Mouse (Mus musculus) olfactory bulb, adult 2 months (tissue): ENCODE measurements around the gene Plk5. TPM values are rescaled to one million over a fixed set of nuclear protein-coding genes. Genes with fewer than 3 reads are reported as not detected.
"Not testable (repeated sequence)": the region's sequence is repeated elsewhere in the genome, so short reads cannot be mapped to it uniquely, and the experiment has no call there.

Experiments used
- H3K27ac ChIP-seq: fragments of 200-500 bp; 2 replicates; pipeline ENCODE4 v1.5.1; 2012; ENCODE audit warnings: low read depth, low read length; ENCODE audit not compliant: insufficient read depth
- H3K4me1 ChIP-seq: fragments of 200-500 bp; 2 replicates; pipeline ENCODE4 v1.6.1; 2012; ENCODE audit warnings: low read length; ENCODE audit not compliant: control insufficient read depth, insufficient read depth
- H3K4me3 ChIP-seq: fragments of 200-500 bp; 2 replicates; pipeline ENCODE4 v1.5.1; 2012; ENCODE audit warnings: mild to moderate bottlenecking, low read depth, low read length, moderate library complexity; ENCODE audit not compliant: insufficient read depth
- CTCF ChIP-seq: fragments of 200-500 bp; IDR thresholded peaks from 2 replicates; pipeline ENCODE4 v1.5.1; 2012; ENCODE audit warnings: low read depth, mild to moderate bottlenecking, low read length, moderate library complexity; ENCODE audit not compliant: insufficient read depth
- POLR2A ChIP-seq: fragments of 200-500 bp; IDR thresholded peaks from 2 replicates; pipeline ENCODE4 v1.6.1; 2012; ENCODE audit warnings: mild to moderate bottlenecking, low read depth, low read length, moderate library complexity; ENCODE audit not compliant: insufficient read depth
- WGBS: fragments of 180-500 bp; shearing (Covaris S2); methylation state at CpG from one replicate; pipeline ENCODE4 v1.1.7; 2018; 5-methylcytosine and 5-hydroxymethylcytosine counted together
- polyA plus RNA-seq: library from polyadenylated mRNA; stranded (reverse); fragments of >200 nt; gene quantifications from 2 replicates; pipeline ENCODE4 v1.2.4, GENCODE M21; 2012; ENCODE audit warnings: low replicate concordance; ENCODE audit not compliant: missing spikeins, insufficient read depth, insufficient read length

Gene Plk5
- polyA plus RNA-seq, 1 experiment = not detected

DNA sequence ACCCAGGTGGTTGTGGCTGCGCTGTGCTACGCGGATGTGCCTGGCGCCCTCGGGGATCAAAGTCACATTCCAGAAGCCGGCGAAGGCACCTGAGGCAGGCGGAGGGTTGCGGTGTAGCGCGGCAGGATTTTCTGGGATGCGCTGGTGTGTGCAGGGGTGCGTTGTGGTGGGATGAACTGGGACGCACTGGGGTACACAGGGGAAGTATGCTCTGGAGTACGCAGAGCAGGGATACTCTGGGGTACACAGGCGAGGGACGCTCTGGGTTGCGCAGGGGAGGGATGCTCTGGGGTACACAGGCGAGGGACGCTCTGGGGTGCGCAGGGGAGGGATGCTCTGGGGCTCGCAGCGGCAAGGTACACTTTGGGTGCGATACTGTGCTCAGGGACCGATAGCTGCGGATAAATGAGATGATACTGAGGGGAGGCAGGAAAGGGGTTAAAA, 13.9 kb upstream of the Plk5 start:
- peak overlapping the region; percentile 22 for H3K4me3 ChIP-seq
- WGBS = 4% methylated on average over 26 of the region's 26 CpGs
- no peak for TF ChIP-seq POLR2A
- TF ChIP-seq CTCF = no peak
- peaks cover 35% of the 10 kb centered on the region for H3K4me1 ChIP-seq
- no peak overlapping the region for H3K27ac ChIP-seq

GRCm38 (mm10) chr10:80342749-80343424, 13.4 kb upstream of the Plk5 start:
- Histone ChIP-seq H3K27ac (no peak overlapping the region), H3K4me1 (peaks cover 40% of the 10 kb centered on the region), H3K4me3 (peak overlapping the region; percentile 22)
- TF ChIP-seq CTCF (no peak), POLR2A (no peak)
- 2% methylated on average over 29 of the region's 33 CpGs for WGBS

DNA sequence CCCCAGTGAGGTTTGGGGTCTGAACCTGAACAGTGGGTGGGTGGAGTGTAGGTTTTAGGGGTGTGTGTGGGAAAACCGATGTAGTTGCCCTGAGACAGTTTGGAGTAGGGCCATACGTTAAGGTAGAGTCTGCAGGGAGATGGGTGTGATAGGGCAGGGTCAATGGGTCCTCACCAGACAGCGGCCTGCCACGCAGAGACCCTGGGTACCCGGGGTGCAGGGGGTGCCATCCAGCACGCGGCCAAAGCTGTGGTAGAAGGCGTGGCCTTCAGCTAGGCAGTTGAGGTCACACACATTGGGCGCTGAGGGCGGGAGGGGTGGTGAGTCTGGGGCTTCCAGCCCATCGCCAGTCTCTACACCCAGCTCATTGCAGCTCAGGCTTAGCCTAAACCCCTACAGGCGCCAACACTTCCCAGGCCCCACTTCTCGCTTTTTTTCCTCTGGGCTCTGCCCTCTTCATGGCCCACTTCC, 12.8 kb upstream of the Plk5 start:
- WGBS = 38% methylated on average over 13 of the region's 13 CpGs
- H3K4me3 ChIP-seq = no peak overlapping the region; the same call in 1 of the 2 replicates
- H3K4me1 ChIP-seq = peaks cover 46% of the 10 kb centered on the region
- no peak overlapping the region for H3K27ac ChIP-seq
- TF ChIP-seq CTCF (no peak), POLR2A (no peak)

DNA sequence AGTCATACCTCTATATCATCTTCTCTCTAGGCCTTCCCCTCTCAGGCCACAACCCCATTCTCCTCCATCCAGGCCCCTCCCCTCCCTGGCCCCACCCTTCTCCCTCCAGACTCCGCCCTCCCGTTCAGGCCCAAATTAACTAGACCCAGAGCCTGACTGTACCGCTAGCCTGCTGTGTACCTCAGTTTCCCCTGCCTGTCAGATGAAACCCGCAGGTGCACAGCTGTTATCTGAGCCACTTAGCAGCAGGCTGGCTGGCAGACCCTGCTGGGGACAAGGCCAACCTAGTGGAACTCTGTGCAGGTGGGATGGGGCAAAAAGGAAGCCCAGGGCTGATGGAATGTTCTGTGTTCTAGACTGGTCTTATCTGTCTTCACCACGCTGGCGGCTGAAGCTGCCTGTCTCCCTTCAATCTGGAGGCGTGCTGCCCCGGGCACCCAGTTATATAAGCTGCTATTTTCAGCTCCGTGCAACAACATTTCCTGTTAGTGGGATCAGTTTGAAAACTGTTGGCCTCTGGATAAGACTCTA, 12.1 kb upstream of the Plk5 start:
- TF ChIP-seq POLR2A (no peak), CTCF (no peak)
- H3K4me1 ChIP-seq = peaks cover 50% of the 10 kb centered on the region
- no peak overlapping the region for H3K4me3 ChIP-seq
- no peak overlapping the region for H3K27ac ChIP-seq
- WGBS = 42% methylated on average over 9 of the region's 9 CpGs

DNA sequence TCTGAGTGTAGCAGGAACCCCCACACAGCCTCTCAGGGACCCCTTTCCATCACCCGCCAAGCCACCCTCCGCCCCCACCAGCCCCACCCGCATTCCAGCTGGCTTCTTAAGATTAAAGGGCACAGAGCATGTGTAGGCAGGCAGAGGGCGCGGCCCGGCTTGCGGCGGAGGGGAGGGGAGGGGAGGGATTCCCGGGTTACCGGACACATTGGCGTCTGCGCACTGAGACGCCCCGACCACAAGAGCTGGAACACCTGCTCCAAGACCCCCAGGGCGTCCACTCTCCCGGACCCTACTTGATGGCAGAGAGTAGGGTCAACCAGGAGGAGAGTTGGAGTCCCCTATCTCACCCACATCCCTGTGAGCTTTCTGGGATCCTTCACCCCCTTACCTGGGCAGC, 11.1 kb upstream of the Plk5 start:
- TF ChIP-seq POLR2A = no peak
- no peak for TF ChIP-seq CTCF
- WGBS = 6% methylated on average over 16 of the region's 16 CpGs
- Histone ChIP-seq H3K4me3 (no peak overlapping the region), H3K4me1 (peaks cover 49% of the 10 kb centered on the region), H3K27ac (no peak overlapping the region)

DNA sequence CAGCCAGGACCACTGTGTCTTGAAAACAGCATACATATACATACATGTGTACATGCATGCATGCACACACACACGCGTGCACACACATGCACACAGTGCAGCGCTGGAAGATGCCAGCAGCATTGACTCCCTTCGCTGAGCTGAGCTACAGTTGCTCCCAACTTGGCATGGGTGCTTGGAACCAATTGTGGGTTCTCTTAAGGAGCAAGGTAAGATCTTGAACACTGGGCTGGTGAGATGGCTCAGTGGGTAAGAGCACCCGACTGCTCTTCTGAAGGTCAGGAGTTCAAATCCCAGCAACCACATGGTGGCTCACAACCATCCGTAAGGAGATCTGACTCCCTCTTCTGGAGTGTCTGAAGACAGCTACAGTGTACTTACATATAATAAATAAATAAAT, 10.3 kb upstream of the Plk5 start:
- not testable (repeated sequence) for H3K4me3 ChIP-seq, H3K27ac ChIP-seq
- WGBS = 89% methylated on average over 6 of the region's 6 CpGs
- H3K4me1 ChIP-seq = peaks cover 48% of the 10 kb centered on the region

DNA sequence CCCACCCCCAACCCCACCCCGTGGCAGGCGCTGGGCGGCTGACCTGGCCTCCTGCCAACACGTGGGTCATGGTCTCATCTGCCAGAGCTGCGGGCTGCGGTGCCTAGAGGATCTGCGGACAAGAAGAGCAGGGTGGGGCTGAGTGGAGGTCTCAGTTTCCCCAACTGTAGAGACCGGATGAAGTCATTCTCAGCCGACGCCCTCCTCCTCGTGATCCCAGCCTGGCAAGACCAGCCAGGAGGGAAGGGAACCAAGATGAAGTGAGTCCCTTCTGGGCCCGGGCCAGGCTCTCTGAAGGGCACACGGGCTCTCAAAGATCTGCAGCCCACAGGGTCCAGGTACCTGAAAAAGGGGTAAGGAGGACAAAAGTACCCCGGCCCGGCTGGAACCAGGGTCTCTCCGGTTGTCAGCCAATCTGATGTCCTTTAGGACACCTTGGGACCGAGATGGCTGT, 8.7 kb upstream of the Plk5 start:
- WGBS = 10% methylated on average over 17 of the region's 17 CpGs

GRCm38 (mm10) chr10:80348244-80348781, 7.9 kb upstream of the Plk5 start, which contains the start of gene Adamtsl5:
Adamtsl5 (minus strand) TSS chr10:80348412.
- 1% methylated on average over 42 of the region's 42 CpGs for WGBS
- TF ChIP-seq CTCF (peak; percentile 67), POLR2A (no peak)
- Histone ChIP-seq H3K4me1 (peaks cover 32% of the 10 kb centered on the region), H3K27ac (no peak within 1 kb of the TSS), H3K4me3 (peak within 1 kb of the TSS; percentile 22)

More for the DNA sequence above, 8.7 kb upstream of the Plk5 start:
- no peak for TF ChIP-seq CTCF
- TF ChIP-seq POLR2A = no peak
- Histone ChIP-seq H3K4me3 (peak overlapping the region; percentile 22; the same call in 1 of the 2 replicates), H3K4me1 (peaks cover 38% of the 10 kb centered on the region), H3K27ac (no peak overlapping the region)

- no peak for TF ChIP-seq CTCF
- TF ChIP-seq POLR2A = no peak
- Histone ChIP-seq H3K27ac (no peak overlapping the region), H3K4me1 (peaks cover 27% of the 10 kb centered on the region), H3K4me3 (no peak overlapping the region)
- whole genome bisulfite sequencing = 20% methylated on average over 26 of the region's 26 CpGs
Observed at GRCm38 (mm10) chr10:80348981-80349380, 7.3 kb upstream of the Plk5 start.
